Mouse (Mus musculus) lung, embryonic 14.5 days (tissue): ENCODE results near the gene Serp1. TPM values are rescaled to one million over a fixed set of nuclear protein-coding genes. Genes with fewer than 3 reads are reported as not detected.

ENCODE experiments used
- ATAC-seq: fragments of 200-750 bp; cut with Nextera tagmentation; 2 replicates; pipeline ENCODE4 v1.8.0; 2017; ENCODE audit warnings: mild to moderate bottlenecking, moderate TSS enrichment, moderate library complexity; ENCODE audit not compliant: insufficient read depth
- DNase-seq: peaks from one replicate; pipeline ENCODE4 v3.0.0-alpha.2; 2015
- H3K27ac ChIP-seq: fragments of 300-500 bp; sonication (generic); 2 replicates; pipeline ENCODE4 v1.5.1; 2014; ENCODE audit warnings: low read depth, mild to moderate bottlenecking, moderate library complexity
- H3K27me3 ChIP-seq: fragments of 300-500 bp; sonication (generic); 2 replicates; pipeline ENCODE4 v1.6.1; 2014; ENCODE audit warnings: low read length, control low read depth; ENCODE audit not compliant: insufficient read depth
- H3K36me3 ChIP-seq: fragments of 300-500 bp; sonication (generic); 2 replicates; pipeline ENCODE4 v1.6.1; 2014; ENCODE audit warnings: control low read depth; ENCODE audit not compliant: insufficient read depth
- H3K4me1 ChIP-seq: fragments of 300-500 bp; sonication (generic); 2 replicates; pipeline ENCODE4 v1.6.1; 2014; ENCODE audit warnings: antibody characterized with exemption, control low read depth; ENCODE audit not compliant: insufficient read depth
- H3K4me2 ChIP-seq: fragments of 300-500 bp; sonication (generic); 2 replicates; pipeline ENCODE4 v1.6.1; 2014; ENCODE audit warnings: mild to moderate bottlenecking
- H3K4me3 ChIP-seq: fragments of 300-500 bp; sonication (generic); 2 replicates; pipeline ENCODE4 v1.5.1; 2014; ENCODE audit warnings: low read depth, low read length
- H3K9ac ChIP-seq: fragments of 300-500 bp; sonication (generic); 2 replicates; pipeline ENCODE4 v1.6.1; 2014
- H3K9me3 ChIP-seq: fragments of 300-500 bp; sonication (generic); 2 replicates; pipeline ENCODE4 v1.6.1; 2016; ENCODE audit warnings: low read depth, low read length, control low read depth
- CTCF ChIP-seq: IDR thresholded peaks from 2 replicates; pipeline ENCODE4 v1.5.1; 2016; ENCODE audit warnings: antibody characterized with exemption, low read depth
- WGBS: fragments of 180-500 bp; shearing (Covaris S2); extraction: QIAGEN DNeasy Blood & Tissue Kit; methylation state at CpG from one replicate; pipeline ENCODE4 v1.1.7; 2014; 5-methylcytosine and 5-hydroxymethylcytosine counted together
- polyA plus RNA-seq: library from polyadenylated mRNA; unstranded; fragments of >200 nt; fragmentation: Nextera tagmentation; extraction: Ambion mirVana; gene quantifications from 2 replicates; pipeline ENCODE4 v1.2.1, GENCODE M21; 2014

Serp1 gene
- 131 and 147 TPM in 2 replicates for polyA plus RNA-seq

GRCm38 (mm10) chr3:58525652-58526407 is at the start of gene Serp1, which contains the start of gene Eif2a:
Gene Serp1 (minus strand): TSS chr3:58525892.
Gene Eif2a (plus strand): TSS chr3:58525821.
- H3K36me3 ChIP-seq: peaks cover 18% of the 10 kb centered on the region
- peaks cover 5% of the 10 kb centered on the region; the same call in 1 of the 2 replicates for H3K4me1 ChIP-seq
- DNase-seq: peak; percentile 99
- no peaks in the 10 kb centered on the region for H3K27me3 ChIP-seq
- H3K4me2 ChIP-seq: peak within 1 kb of the TSS; percentile 88
- WGBS: under 1% methylated on average over 57 of the region's 57 CpGs
- peak; percentile 99 for ATAC-seq
- no peak for TF ChIP-seq CTCF
- peak within 1 kb of the TSS; percentile 97 for H3K9ac ChIP-seq
- peak within 1 kb of the TSS; percentile 93 for H3K4me3 ChIP-seq
- peak within 1 kb of the TSS; percentile 95 for H3K27ac ChIP-seq
- no peaks in the 10 kb centered on the region for H3K9me3 ChIP-seq

GRCm38 (mm10) chr3:58570821-58571220 is 45.1 kb upstream of the Serp1 start:
- H3K4me2 ChIP-seq: no peak overlapping the region
- TF ChIP-seq CTCF: no peak
- H3K9ac ChIP-seq: no peak overlapping the region
- H3K9me3 ChIP-seq: no peaks in the 10 kb centered on the region
- DNase-seq (no peak), ATAC-seq (no peak)
- no peak overlapping the region for H3K27ac ChIP-seq
- 80% methylated on average over 3 of the region's 3 CpGs for WGBS
- no peaks in the 10 kb centered on the region for H3K27me3 ChIP-seq
- no peaks in the 10 kb centered on the region for H3K36me3 ChIP-seq
- H3K4me3 ChIP-seq: no peak overlapping the region
- H3K4me1 ChIP-seq: no peaks in the 10 kb centered on the region

- WGBS: 54% methylated on average over 2 of the region's 2 CpGs
- no peak overlapping the region for H3K4me2 ChIP-seq
- H3K9me3 ChIP-seq: no peaks in the 10 kb centered on the region
- DNase-seq: no peak
- no peak overlapping the region for H3K4me3 ChIP-seq
- ATAC-seq: no peak
- peaks cover 16% of the 10 kb centered on the region for H3K36me3 ChIP-seq
- no peak overlapping the region for H3K9ac ChIP-seq
- TF ChIP-seq CTCF: no peak
- H3K27me3 ChIP-seq: no peaks in the 10 kb centered on the region
- H3K27ac ChIP-seq: no peak overlapping the region
- no peaks in the 10 kb centered on the region for H3K4me1 ChIP-seq
Measured at GRCm38 (mm10) chr3:58561437-58561836, 35.7 kb upstream of the Serp1 start.

GRCm38 (mm10) chr3:58559887-58560286 is 34.2 kb upstream of the Serp1 start:
- Histone ChIP-seq H3K9me3 (no peaks in the 10 kb centered on the region), H3K4me3 (no peak overlapping the region), H3K27ac (no peak overlapping the region), H3K4me2 (no peak overlapping the region), H3K4me1 (no peaks in the 10 kb centered on the region), H3K27me3 (no peaks in the 10 kb centered on the region), H3K9ac (no peak overlapping the region), H3K36me3 (peaks cover 31% of the 10 kb centered on the region)
- no peak for ATAC-seq
- no peak for TF ChIP-seq CTCF
- WGBS: 43% methylated on average over 2 of the region's 2 CpGs
- DNase-seq: no peak

- ATAC-seq: no peak
- no peak for DNase-seq
- H3K27me3 ChIP-seq: no peaks in the 10 kb centered on the region
- H3K9me3 ChIP-seq: no peaks in the 10 kb centered on the region
- no peak overlapping the region for H3K9ac ChIP-seq
- no peak overlapping the region for H3K4me2 ChIP-seq
- WGBS: 84% methylated on average over 7 of the region's 7 CpGs
- TF ChIP-seq CTCF: no peak
- no peak overlapping the region for H3K4me3 ChIP-seq
- H3K27ac ChIP-seq: no peak overlapping the region
- peaks cover 54% of the 10 kb centered on the region for H3K36me3 ChIP-seq
- H3K4me1 ChIP-seq: no peaks in the 10 kb centered on the region
Measured at GRCm38 (mm10) chr3:58556649-58557048, 31.0 kb upstream of the Serp1 start.

GRCm38 (mm10) chr3:58552001-58552811 is 26.5 kb upstream of the Serp1 start:
- H3K36me3 ChIP-seq: peaks cover 68% of the 10 kb centered on the region
- no peaks in the 10 kb centered on the region for H3K27me3 ChIP-seq
- H3K4me2 ChIP-seq: no peak overlapping the region
- WGBS: 50% methylated on average over 1 of the region's 1 CpGs
- no peak for TF ChIP-seq CTCF
- no peak for DNase-seq
- H3K4me1 ChIP-seq: no peaks in the 10 kb centered on the region
- no peaks in the 10 kb centered on the region for H3K9me3 ChIP-seq
- no peak overlapping the region for H3K27ac ChIP-seq
- no peak overlapping the region for H3K4me3 ChIP-seq
- no peak for ATAC-seq
- no peak overlapping the region for H3K9ac ChIP-seq

GRCm38 (mm10) chr3:58536573-58536972 is 10.9 kb upstream of the Serp1 start:
- DNase-seq (no peak), ATAC-seq (no peak)
- Histone ChIP-seq H3K4me2 (no peak overlapping the region), H3K27me3 (no peaks in the 10 kb centered on the region), H3K36me3 (peaks cover 48% of the 10 kb centered on the region), H3K9ac (no peak overlapping the region), H3K4me1 (no peaks in the 10 kb centered on the region), H3K9me3 (no peaks in the 10 kb centered on the region), H3K27ac (no peak overlapping the region), H3K4me3 (no peak overlapping the region)
- WGBS: 85% methylated on average over 3 of the region's 3 CpGs
- TF ChIP-seq CTCF: no peak
